Mouse (Mus musculus): ENCODE measurements around the gene Pgls. TPM values are rescaled to one million over a fixed set of nuclear protein-coding genes. Genes with fewer than 3 reads are reported as not detected.

The Pgls gene
- total RNA-seq, 4 experiments from 2014 or later = 29.1 to 38.5 (median 33.6) TPM

DNA sequence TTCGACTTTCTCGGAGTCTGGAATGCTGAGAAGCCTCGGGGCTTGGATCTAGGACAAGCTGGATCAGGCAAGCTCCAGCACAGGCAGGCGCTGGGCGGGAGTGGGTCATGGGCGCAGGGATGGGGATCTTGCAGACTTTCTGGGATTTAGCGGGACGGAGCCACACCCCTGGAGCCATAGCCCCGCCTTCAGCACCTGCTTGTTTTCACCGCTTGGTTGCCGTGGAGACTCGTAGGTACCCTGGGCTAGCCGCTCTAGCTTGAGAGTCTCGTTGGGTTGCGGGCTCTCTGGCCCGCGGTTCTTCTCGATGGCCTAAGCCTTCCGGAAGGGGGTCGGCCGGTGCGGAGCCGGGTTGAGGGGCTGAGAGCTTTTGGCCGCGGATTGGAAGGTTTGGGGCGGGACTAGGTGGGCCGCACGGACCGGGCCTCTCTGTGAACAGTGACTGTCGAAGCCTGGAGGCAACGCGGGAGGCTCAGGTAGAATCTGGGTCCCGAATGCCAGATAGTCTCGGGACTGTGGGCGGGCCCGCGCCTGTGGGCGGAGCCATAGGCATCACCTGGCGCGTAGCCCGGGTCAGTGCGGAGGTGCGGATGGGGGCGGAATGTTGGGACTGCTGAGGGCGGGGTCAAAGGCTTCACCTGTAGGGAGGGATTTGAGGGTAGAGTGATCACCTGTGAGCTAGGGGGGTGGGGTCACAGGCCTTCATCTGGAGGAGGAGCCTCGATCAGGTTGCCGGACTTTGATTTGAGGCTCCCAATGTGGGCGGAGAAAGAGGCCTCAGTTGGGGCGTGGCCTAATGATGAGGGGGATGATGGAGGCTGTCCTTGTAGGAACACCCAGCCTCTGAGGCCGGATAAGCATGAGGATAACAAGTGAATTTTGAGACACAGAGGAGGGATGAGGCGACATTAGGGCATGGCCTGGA, 22.3 kb upstream of the Pgls start:
- DNase-seq (ENCODE audit: low spot score in 2 of 2) = peak; percentile 92 to 95

DNA sequence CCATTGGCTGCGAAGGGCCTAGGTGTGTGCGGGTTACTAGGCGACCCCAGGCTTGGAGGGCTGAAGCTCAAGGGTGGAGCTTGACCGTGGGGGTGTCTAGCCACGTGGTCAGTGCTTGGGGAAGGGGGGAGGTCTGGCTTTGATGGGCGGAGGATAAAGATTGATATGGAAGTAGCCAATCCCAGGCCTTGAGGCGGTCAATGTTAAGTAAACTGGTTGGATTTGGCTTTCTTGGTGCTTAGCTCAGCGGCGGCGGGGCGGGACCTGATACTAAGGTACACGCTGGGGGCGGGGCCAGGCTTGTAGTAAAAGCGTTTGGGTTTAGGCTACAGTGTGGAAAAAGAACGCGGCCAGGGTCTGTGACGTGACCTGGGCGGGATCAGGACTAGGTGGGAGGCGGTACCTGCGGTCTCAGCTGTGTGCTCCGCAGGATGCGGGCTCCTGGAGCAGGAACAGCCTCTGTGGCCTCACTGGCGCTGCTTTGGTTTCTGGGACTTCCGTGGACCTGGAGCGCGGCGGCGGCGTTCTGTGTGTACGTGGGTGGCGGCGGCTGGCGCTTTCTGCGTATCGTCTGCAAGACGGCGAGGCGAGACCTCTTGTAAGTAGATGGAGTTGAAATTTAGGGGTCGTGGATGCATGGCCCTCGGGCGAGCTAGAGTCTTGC, 21.6 kb upstream of the Pgls start:
- DNase-seq (ENCODE audit: low spot score in 2 of 2) = peak; percentile 96 to 98

DNA sequence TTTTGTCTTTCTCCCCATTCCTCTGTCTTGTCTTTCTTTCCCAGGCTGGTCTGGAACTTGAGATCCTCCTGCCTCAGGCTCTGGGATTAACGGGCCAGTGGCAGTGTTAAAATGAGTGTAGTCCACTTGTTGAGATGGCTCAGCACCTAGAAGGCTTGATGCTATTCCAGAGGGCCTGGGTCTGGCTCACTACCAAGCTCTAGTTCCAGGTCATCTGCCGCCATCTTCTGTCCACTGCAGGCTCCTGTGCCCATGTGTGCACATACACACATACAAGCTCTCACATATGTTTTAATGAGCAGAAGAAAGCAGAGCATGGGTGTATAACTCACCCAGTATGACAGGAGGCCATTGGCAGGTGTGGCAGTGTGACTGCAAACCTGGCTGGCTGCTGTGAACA, 19.9 kb upstream of the Pgls start:
- DNase-seq (ENCODE audit: low spot score in 2 of 2) = no peak

DNA sequence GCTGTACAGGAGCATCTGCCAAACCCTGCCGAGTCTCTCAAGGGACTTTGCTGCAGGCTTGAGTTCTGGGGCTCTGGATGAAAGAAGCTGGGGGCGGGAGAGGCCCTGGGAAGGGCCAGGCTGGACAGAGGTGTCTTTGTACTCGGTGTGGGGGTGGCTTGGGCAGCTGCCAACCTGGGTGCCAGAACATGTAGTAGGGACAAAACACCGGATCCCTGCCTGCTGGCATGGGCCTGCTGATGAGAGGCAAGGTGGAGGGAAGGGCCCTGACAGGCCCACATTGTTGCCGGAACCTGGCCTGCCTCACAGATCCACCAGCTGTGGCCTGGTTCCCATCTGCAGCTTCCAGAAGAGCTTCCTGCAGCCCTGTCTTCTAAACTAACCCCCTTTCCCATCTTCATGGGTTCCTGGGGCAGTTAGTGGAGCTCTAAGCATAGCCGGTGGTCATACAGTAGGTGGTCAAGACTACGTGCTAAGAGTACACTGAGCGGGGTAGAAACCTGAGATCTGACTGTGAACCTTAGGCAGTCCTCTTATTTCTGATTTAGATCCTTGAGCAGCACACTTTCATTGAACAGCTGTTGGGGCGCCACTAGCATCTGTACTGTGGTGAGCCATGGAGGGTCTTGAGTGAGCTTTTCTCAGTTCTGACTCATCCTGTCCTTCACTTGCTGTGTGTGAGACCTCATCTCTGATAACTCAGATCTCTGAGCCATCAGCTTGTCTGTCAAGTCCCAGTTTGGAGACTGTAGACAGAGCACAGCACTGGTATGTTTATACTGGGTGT, 18.9 kb upstream of the Pgls start:
- DNase-seq (ENCODE audit: low spot score in 2 of 2) = peak; percentile 87 to 91

- no peak for DNase-seq (ENCODE audit: low spot score in 2 of 2)
These were observed 17.6 kb upstream of the Pgls start for GRCm38 (mm10) chr8:71574426-71574825.

DNA sequence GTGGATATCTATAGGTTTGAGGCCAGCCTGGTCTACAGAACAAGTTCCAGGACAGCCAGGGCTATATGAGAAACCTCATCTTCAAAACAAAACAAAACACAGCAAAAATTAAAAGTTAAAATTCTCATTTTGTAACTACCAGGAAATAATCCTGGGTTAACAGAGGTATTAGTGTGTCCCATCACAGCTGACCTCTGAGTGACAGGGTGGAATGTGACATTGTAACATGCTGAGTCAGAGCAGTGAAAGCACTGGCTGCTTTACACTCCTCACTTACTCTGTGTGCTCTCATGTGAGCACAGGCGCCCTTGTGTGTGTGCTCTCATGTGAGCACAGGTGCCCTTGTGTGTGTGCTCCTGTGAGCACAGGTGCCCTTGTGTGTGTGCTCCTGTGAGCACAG, 17.0 kb upstream of the Pgls start:
- no peak for DNase-seq (ENCODE audit: low spot score in 2 of 2)

DNA sequence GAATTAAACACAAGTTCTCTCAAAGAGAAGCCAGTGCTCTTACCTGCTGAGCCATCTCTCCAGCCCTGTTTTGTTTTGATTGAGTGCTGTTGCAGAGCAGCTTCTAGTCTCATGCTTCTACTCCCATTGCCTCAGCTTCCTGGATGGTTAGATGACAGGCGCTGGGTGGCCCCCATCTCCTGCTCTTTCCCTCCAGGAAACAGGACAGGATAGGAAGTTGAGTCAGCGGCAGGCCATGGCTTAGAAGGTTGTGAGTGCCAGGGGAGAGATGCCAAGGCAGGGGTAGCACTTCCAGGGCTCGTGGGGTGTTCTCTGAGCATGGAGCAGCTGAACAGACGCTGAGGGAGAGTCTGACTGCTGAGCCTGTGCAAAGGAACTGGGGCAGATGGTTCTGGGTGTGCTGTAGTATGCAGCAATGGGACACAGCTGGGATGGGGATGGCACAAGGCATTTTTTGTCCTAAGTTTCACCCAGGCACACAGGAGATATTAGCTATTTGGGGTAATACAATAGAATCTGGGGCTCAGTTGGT, 14.1 kb upstream of the Pgls start:
- no peak for DNase-seq (ENCODE audit: low spot score in 2 of 2)

DNA sequence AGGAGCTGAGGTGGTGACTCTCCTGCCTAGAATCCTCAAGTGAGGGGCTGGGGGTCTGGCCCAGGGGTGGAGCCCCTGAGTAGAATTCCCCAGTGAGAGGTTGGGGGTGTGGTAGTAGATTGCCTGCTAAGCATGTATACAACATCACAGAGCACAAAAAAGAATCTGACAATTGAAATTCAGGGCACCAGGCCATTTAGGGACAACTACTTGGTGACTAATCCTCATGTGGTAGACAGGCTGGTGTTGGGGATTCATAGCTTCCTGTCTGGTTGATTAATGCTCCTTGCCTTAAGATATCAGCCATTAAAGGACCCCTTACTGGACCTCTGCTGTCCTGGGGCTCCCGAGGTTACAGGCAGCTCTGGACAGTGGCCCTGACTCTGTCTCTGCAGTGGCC, 13.0 kb upstream of the Pgls start:
- no peak for DNase-seq (ENCODE audit: low spot score in 2 of 2)

DNA sequence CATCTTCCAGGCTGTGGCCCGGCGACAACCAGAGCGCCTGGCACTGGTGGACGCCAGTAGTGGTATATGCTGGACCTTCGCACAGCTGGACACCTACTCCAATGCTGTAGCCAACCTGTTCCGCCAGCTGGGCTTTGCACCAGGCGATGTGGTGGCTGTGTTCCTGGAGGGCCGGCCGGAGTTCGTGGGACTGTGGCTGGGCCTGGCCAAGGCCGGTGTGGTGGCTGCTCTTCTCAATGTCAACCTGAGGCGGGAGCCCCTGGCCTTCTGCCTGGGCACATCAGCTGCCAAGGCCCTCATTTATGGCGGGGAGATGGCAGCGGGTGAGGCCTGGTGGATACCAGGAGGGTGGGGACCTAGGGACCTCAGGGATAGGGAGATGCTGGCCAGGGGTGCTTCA, 12.5 kb upstream of the Pgls start:
- no peak for DNase-seq (ENCODE audit: low spot score in 2 of 2)

DNA sequence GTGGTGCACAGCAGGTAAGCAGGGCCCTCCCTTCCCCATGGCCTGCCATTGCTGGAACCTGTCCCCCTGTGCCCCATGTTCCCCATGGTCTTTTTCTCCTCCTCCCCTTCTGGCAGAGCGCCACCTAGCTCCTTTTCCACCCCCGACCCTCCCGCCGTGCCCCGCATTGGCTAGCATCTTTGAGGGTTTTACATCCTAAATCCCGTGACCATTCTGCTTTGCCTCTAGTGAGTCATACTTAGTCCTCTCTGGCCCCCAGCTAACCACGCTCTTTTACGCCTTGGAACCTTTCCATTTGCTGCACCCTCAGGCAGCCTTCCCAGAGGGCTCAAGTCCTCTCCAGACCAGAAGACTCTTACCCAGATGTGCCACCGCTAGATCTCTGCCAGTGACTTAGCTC, 11.8 kb upstream of the Pgls start:
- DNase-seq (ENCODE audit: low spot score in 2 of 2) = no peak

GRCm38 (mm10) chr8:71586891-71587290, 5.1 kb upstream of the Pgls start:
- DNase-seq (ENCODE audit: low spot score in 2 of 2) = no peak

GRCm38 (mm10) chr8:71588762-71589161, 3.2 kb upstream of the Pgls start:
- no peak for DNase-seq (ENCODE audit: low spot score in 2 of 2)

DNA sequence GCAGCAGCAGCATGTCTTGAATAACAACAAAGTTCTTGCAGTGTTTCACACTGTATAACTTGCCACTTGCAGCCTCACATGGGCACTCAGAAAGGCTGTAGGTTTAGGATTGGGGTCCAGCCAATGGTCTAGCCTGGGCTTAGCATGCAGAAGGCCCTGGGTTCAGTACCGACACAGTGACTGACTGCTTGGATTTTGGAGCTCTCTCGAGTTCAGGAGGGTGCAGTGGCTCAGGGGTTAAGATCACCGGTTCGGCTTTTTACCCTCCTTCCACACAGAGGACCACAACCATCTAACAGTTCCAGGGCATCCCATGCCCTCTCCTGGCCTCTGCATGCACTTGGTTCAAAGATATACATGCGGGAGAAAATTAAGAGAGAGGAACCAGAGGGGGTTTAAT, 959 bp upstream of the Pgls start:
- DNase-seq (ENCODE audit: low spot score in 2 of 2) = no peak

DNA sequence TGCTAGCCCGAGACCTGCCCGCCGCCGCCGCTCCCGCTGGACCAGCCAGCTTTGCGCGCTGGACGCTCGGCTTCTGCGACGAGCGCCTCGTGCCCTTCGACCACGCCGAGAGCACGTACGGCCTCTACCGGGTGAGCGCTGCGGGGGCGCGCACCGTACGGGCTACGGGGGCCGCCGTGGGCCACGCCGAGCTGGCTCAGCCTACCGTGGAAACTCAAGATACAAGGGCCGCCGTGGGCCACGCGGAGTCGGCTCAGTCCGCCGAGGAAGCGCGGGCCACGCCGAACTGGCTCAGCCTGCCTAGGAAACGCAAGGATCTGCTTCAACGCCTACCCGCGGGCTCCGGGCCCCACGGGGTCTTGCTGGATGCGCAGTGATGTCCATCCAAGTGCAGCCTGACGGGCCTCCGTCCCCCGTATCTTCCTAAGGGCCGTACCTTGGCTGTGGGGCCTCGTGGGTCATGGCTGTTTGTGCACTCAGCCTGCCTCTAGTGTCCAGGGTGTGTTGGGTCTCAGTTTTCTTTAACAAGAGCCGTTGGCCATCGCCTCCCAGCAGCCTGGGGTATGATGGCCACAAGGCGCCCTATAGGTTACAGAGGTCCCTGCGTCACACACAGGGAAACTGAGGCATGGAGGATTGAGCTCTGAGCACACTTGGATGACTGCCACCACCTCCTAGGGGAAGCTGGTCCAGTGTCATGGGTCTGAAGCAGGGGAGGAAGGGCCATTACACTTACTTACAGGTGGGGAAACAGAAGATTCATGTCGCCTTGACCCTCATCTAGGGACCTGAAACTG, 596 bp downstream of the Pgls start:
- DNase-seq (ENCODE audit: low spot score in 2 of 2) = peak; percentile 85 to 89

GRCm38 (mm10) chr8:71593556-71594323, 1.8 kb downstream of the Pgls start:
- no peak for DNase-seq (ENCODE audit: low spot score in 2 of 2)

- DNase-seq (ENCODE audit: low spot score in 2 of 2) = no peak
These were observed 2.3 kb downstream of the Pgls start for GRCm38 (mm10) chr8:71594324-71594722.

- peak; percentile 74 to 91 for DNase-seq (ENCODE audit: low spot score in 2 of 2)
These were observed 3.9 kb downstream of the Pgls start for GRCm38 (mm10) chr8:71595862-71596261.

DNA sequence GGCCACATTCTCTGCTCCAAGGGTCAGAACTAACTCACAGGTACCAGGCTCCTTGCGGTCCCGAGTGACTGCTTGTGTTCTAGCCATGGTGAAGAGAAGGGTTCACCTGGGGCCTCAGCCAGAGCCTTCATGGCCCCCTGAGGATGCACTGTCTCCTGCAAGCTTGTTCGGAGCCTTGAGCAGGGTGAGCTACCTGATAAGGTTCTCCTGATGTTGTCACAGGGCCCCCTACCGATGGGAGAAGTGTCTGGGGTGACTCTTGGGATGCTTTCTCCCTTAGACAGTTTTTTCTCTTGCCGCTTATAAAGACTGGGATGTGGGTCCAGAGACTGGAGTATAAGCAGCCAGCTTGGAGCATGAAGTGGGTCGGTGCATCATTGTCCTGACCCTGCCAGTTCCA, 4.4 kb downstream of the Pgls start:
- DNase-seq (ENCODE audit: low spot score in 2 of 2) = no peak

DNA sequence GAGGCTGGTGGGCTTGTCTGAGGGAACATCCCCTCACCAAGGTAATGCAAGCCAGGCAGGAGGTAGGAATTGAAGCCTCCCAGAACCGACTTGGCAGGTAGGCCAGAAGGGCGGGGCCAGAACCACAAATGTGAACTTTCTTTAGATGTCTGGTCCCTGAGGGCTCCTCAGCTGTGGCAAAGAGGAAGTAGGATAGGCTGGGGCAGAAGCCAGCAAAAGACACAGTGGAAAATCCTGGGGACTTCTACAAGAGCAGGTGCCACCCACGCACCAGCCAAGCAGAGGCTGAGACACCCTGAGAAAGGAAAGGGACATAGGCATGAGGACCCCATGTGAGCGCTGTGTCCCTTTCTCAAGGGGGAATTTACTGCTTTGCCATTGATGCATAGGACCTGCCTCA, 4.8 kb downstream of the Pgls start:
- no peak for DNase-seq (ENCODE audit: low spot score in 2 of 2)

DNA sequence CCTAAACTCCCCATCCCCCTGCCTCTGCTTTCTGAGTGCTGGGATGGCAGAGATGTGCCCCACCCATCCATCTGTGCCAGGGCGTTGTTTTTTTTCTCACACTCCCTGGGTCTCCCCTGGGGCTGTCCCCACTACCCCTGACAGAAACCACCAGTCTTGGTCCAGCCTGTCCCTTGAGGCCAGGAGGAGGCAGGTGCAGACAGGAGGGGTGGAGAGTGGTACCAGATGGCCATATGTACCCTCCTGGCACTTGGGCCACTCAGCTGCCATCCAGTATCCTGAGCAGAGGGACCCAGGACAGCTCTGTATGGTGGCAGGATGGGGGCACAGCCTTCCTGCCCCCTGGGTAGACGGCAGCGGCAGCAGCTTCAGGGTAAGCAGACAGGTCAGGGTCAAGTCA, 5.5 kb downstream of the Pgls start, which contains the start of gene Fam129c:
Fam129c (plus strand) TSS at position 198 of the 400 bp plus-strand sequence.
- DNase-seq (ENCODE audit: low spot score in 2 of 2) = no peak
